Mouse (Mus musculus) left cerebral cortex, postnatal 10 days (tissue): Measurements from ENCODE around the gene Oxct1. TPM values are rescaled to one million over a fixed set of nuclear protein-coding genes. Genes with fewer than 3 reads are reported as not detected.

ENCODE experiments used
- DNase-seq, 2 experiments: peaks; one replicate each; pipeline ENCODE4 v3.0.0; 2021 to 2022; ENCODE audit warnings: low spot score in 2 of 2, mixed read lengths in 1 of 2; ENCODE audit errors: extremely low spot score in 1 of 2
- intact Hi-C: fragments of 180-260 bp; cut with DNase I; formaldehyde crosslinking; loops from one replicate; pipeline ENCODE4 v1.15.1; 2025
- total RNA-seq, 2 experiments: library from RNA; stranded (reverse); gene quantifications; 2 replicates each; pipeline ENCODE4 v1.2.3; 2021

The Oxct1 gene
- 100 to 1,000 TPM; 655 to 665 TPM for total RNA-seq

GRCm38 (mm10) chr15:4026231-4026773 lies at the start of gene Oxct1:
Oxct1 (plus strand) TSS chr15:4026383.
- intact Hi-C loops: loop anchor here (2.0 kb wide), 1 partner anchor 32 kb away; the partner anchor contains the start of gene AW549877
- peak; percentile 91 to 96 for DNase-seq

DNA sequence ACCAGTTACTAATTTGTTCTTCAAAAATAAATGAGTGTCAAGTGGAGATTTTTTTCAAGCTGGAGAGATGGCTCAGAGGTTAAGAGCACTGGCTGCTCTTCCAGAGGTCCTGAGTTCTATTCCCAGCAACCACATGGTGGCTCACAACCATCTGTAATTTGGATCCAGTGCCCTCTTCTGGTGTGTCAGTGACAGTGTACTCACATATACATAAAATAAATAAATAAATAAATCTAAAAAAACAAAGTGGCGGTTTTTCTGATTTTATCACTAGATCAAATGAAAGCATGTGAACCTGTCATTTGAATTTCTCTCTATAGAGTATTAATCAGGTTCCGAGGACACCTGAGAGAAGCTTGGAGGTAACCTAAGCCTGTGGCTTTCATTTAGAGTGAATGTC lies 47.9 kb upstream of the Oxct1 start:
- intact Hi-C loops: loop anchor here (10.0 kb wide), 1 partner anchor 683 kb away; no protein-coding TSS in a partner anchor
- DNase-seq: no peak

DNA sequence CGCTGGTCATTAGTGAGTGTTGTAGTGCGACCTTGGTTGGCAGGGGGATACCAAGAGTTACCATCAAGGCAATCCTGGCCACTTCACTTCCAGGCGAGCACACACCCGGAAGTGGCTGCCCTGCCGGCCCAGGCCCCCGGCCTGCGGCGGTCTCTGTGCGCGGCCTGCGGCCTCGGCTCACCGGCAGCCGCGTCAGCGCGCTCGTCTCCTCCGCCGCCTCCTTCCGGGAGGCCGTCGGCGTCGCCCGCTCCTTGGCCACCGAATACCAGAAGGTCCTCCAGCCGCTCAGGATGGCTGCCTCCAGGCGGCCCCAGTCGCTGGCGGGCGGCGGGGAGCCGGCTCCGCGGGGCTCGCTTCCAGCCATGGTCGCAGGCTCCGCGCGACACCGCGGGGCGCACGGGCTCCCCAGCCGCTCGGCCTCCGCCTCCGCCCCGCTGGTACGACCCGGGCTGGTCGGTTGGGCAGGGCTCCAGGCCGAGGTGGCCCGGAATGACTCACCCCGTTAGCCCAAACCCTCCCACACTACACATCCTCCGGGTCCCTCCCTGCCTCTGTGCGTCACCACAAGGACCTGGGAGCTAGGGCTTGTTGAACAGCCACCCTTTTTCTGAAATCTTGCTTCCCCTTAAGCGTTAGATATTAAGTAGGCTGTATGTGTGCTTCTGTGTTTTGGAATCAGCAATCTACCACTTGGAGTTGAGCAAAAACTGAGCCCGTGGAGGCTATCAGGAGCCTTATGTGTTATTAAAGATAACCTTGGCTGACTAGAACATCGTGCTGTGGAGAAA lies 46.9 kb upstream of the Oxct1 start, which contains the start of gene Fbxo4:
Fbxo4 (minus strand) TSS at position 513 of the 788 bp plus-strand sequence.
- intact Hi-C loops: loop anchor here (10.0 kb wide), 1 partner anchor 684 kb away; no protein-coding TSS in a partner anchor
- DNase-seq: peak; percentile 61 to 90

DNA sequence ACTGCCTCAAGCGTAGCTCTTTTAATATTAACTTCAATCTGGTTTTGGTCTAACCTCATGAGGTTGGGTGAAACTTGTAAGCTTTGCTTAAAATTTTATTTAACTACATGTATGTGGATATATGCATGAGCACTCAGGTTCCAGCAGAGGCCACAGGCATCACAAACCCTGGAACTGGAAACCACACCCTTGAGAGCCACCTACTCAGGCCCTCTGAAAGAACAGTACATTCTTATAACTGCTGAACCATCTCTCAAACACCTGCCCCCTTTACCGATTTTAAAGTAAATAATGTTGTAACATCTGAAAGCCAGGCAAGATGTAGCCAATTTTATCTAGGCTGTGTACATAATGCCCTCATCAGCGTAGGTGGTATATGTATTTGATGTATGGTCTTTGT lies 46.3 kb upstream of the Oxct1 start:
- intact Hi-C loops: loop anchor here (10.0 kb wide), 2 partner anchors 685 to 775 kb away; no protein-coding TSS in a partner anchor
- DNase-seq: no peak

- DNase-seq: no peak
- intact Hi-C loops: loop anchor here (10.0 kb wide), 1 partner anchor 778 kb away; no protein-coding TSS in a partner anchor
Observed at GRCm38 (mm10) chr15:3982732-3983131, 43.5 kb upstream of the Oxct1 start.

DNA sequence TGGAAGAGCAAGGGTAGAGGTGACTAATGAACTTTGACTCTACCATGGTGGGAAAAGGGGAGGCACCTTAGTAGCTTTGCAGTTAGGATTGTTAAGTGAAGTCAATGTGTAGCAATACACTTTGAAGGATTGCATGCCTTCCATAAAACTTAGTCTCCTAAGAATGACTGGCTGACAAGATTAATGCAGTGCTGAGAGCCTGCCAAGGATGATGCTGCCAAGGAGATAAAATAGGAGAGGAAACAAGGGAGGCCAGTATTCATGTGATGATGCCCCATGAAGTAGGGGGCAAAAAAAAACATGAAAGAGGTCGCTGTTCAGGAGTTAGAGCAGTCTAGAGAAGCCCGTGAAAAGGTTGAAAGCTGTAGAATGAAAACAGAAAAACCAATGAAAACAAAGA lies 41.3 kb upstream of the Oxct1 start:
- DNase-seq: no peak
- intact Hi-C loops: loop anchor here (5.0 to 10.0 kb wide), 2 partner anchors 57 to 780 kb away; no protein-coding TSS in a partner anchor

- intact Hi-C loops: loop anchor here (5.0 to 10.0 kb wide), 2 partner anchors 54 to 783 kb away; no protein-coding TSS in a partner anchor
- peak in 1 of 2 experiments; percentile 51 for DNase-seq
Observed at GRCm38 (mm10) chr15:3987981-3988380, 38.2 kb upstream of the Oxct1 start.

DNA sequence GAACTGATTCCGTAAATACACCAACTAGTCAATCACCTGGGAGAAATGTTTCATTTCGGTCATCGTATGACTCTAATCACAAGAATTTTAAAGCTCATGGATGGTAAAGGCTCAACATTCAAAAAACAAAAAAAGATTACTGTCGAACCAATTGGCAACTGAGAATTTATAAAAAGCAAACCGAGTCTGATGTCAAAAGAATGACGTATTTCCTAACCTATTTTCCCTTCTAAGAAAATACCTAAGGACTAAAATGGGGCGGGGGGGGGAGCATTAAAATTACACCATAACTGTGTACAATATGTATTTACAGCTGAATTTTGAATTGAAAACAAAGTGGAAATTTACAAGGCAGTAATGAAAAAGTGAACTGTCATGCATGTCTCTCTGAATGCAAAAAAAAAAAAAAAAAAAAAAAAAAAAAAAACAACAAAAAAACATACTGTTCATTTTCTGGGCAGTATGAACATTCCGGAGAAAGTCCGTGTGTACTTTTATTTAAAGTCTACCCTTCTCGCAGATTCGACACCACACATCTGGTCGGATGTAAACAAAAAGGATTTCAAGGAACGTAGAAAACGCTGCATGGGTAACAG lies 31.2 kb upstream of the Oxct1 start:
- no peak for DNase-seq
- intact Hi-C loops: loop anchor here (2.0 kb wide), 1 partner anchor 32 kb away; the partner anchor contains the start of gene Oxct1

DNA sequence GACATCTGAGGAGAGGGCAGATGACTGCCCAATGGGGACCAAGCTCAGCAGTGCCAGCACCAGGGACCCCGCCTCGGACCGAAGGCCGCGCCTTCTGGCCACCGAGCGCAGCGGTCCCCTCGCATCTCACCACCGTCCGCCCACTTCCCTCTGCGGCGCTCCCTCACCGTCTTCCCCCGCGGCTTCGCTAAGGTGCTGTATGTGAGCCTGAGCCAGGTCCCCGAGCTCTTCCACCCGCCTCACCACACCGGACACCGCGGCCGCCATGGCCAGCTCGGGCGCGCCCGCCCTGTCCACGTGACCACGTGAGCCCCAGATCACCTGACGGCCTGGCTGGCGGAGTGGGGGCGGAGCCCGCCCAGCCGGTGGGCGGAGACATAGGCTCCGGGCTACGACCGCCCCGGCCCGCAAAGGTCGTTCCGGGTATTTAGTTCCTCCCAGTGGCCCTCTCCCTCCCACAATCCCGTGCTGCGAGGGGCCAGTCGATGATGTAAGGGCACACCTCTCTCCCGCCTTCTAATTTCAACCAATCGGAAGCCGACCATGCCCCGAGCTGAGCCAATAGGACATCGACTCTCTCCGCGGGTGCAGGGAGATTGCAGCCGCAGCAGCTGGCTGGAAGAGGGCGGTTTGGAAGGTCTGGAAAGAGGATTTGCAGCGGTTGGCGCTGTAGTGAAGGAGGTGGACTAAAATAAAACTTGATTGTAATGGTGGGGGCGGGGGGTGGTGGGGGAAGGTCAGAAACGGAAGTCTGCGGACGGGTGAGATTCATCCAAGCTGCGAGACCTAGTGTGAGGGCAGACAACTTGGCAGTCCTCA lies 30.5 kb upstream of the Oxct1 start, which contains the start of gene AW549877:
AW549877 (minus strand) TSS at position 297 of the 819 bp plus-strand sequence.
- intact Hi-C loops: loop anchor here (2.0 kb wide), 1 partner anchor 31 kb away; the partner anchor contains the start of gene Oxct1
- DNase-seq: peak; percentile 97 to 99

- no peak for DNase-seq
- intact Hi-C loops: no loop called here
Observed at GRCm38 (mm10) chr15:3996267-3997010, 29.7 kb upstream of the Oxct1 start.

GRCm38 (mm10) chr15:3999144-3999543 lies 27.0 kb upstream of the Oxct1 start:
- DNase-seq: no peak
- intact Hi-C loops: no loop called here

GRCm38 (mm10) chr15:4000536-4000935 lies 25.6 kb upstream of the Oxct1 start:
- intact Hi-C loops: no loop called here
- no peak for DNase-seq

- intact Hi-C loops: no loop called here
- no peak for DNase-seq
Observed at GRCm38 (mm10) chr15:4013873-4014272, 12.3 kb upstream of the Oxct1 start.

DNA sequence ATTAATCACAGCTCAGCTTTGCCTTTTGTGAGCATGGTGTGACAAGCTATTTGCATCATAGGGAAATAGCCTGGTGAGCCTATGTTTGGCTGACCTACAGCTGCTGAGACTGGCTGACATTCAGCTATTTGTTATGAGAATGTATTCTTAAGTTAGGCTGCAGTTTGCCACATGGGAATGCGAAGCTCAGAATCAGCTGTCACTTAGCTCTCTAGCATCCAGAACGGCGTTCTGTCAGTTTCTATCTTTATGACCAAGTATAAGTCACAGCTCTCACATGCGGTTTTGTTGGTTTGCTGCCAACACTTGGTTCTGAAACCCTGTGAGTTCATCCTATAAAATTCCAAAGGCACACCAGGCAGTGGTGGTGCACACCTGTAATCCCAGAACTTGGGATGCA lies 5.5 kb upstream of the Oxct1 start:
- intact Hi-C loops: no loop called here
- no peak for DNase-seq

GRCm38 (mm10) chr15:4023747-4024146 lies 2.4 kb upstream of the Oxct1 start:
- intact Hi-C loops: no loop called here
- DNase-seq: no peak

GRCm38 (mm10) chr15:4024726-4025507 lies 1.3 kb upstream of the Oxct1 start:
- intact Hi-C loops: no loop called here
- no peak for DNase-seq

GRCm38 (mm10) chr15:4025508-4025904 lies 677 bp upstream of the Oxct1 start:
- intact Hi-C loops: no loop called here
- no peak for DNase-seq
